Mouse (Mus musculus) heart, embryonic 14.5 days (tissue): ENCODE data around the gene Dusp8. TPM values are rescaled to one million over a fixed set of nuclear protein-coding genes. Genes with fewer than 3 reads are reported as not detected.

Experiments used
- ATAC-seq: fragments of 200-750 bp; cut with Nextera tagmentation; 2 replicates; pipeline ENCODE4 v1.8.0; 2017; ENCODE audit warnings: low read depth, moderate TSS enrichment; ENCODE audit not compliant: insufficient number of reproducible peaks, insufficient read depth, low FRiP score
- H3K27ac ChIP-seq, 2 experiments: fragments of 200-500 bp in 1 of 2; fragments of 300-500 bp in 1 of 2; sonication (generic) in 1 of 2; replicated peaks in 1 of 2; 2 replicates each; pipeline ENCODE4 v1.5.1; 2012 to 2014; ENCODE audit warnings: low read depth in 2 of 2, low read length in 2 of 2, control low read depth in 1 of 2, mild to moderate bottlenecking in 1 of 2, mixed read lengths in 1 of 2; ENCODE audit not compliant: control insufficient read depth in 1 of 2, insufficient read depth in 1 of 2
- H3K27me3 ChIP-seq: fragments of 300-500 bp; sonication (generic); 2 replicates; pipeline ENCODE4 v1.6.1; 2014; ENCODE audit warnings: mild to moderate bottlenecking, low read length, control low read depth; ENCODE audit not compliant: control insufficient read depth, insufficient read depth
- H3K36me3 ChIP-seq: fragments of 300-500 bp; sonication (generic); 2 replicates; pipeline ENCODE4 v1.6.1; 2014; ENCODE audit warnings: mild to moderate bottlenecking, control low read depth, low read length, mixed read lengths; ENCODE audit not compliant: control insufficient read depth, insufficient read depth
- H3K4me1 ChIP-seq, 2 experiments: fragments of 200-500 bp in 1 of 2; fragments of 300-500 bp in 1 of 2; sonication (generic) in 1 of 2; 2 replicates each; pipeline ENCODE4 v1.6.1; 2012 to 2014; ENCODE audit warnings: low read length in 2 of 2, control low read depth in 1 of 2, mixed read lengths in 1 of 2; ENCODE audit not compliant: control insufficient read depth in 2 of 2, insufficient read depth in 2 of 2
- H3K4me2 ChIP-seq: fragments of 300-500 bp; sonication (generic); 2 replicates; pipeline ENCODE4 v1.6.1; 2014; ENCODE audit warnings: mild to moderate bottlenecking, low read length
- H3K4me3 ChIP-seq, 2 experiments: fragments of 200-500 bp in 1 of 2; fragments of 300-500 bp in 1 of 2; sonication (generic) in 1 of 2; 2 replicates each; pipeline ENCODE4 v1.5.1; 2012 to 2014; ENCODE audit warnings: low read length in 2 of 2, mild to moderate bottlenecking in 2 of 2, control low read depth in 1 of 2, low read depth in 1 of 2, moderate library complexity in 1 of 2; ENCODE audit not compliant: control insufficient read depth in 1 of 2, insufficient read depth in 1 of 2
- H3K9ac ChIP-seq: fragments of 300-500 bp; sonication (generic); 2 replicates; pipeline ENCODE4 v1.6.1; 2014; ENCODE audit warnings: mild to moderate bottlenecking, low read length
- H3K9me3 ChIP-seq: fragments of 300-500 bp; sonication (generic); 2 replicates; pipeline ENCODE4 v1.6.1; 2016; ENCODE audit warnings: low read length, control low read depth; ENCODE audit not compliant: control insufficient read depth
- WGBS: fragments of 180-500 bp; shearing (Covaris S2); extraction: QIAGEN DNeasy Blood & Tissue Kit; methylation state at CpG from one replicate; pipeline ENCODE4 v1.1.7; 2014; 5-methylcytosine and 5-hydroxymethylcytosine counted together
- polyA plus RNA-seq: library from polyadenylated mRNA; unstranded; fragments of >200 nt; fragmentation: Nextera tagmentation; extraction: Ambion mirVana; gene quantifications from 2 replicates; pipeline ENCODE4 v1.2.1, GENCODE M21; 2014

The Dusp8 gene
- polyA plus RNA-seq, 1 experiment from 2014 or later, result 16.7 TPM

DNA sequence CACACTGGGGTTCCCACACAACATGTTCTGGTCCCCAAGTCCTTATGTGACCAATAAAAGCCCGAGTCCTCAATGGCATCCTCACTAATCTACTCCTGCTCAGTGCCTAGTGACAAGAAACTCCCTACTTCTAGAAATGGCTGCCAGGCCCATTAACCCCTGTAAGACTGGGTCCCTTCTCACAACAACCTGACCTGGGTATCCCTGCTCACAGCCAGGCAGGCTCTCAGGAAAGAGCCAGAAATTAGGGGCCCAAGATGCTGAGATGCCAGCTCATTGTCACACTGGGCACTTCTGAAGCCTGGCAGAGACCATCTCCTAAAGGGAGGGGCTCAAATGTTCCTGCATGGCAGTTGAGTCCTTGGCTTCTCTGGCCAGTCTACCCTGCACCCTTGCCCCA, 2.7 kb downstream of the Dusp8 start:
- Histone ChIP-seq H3K27ac (no peak overlapping the region), H3K9me3 (no peaks in the 10 kb centered on the region), H3K9ac (peak overlapping the region; percentile 96; the same call in 1 of the 2 replicates), H3K4me1 (peaks cover 54 to 57% of the 10 kb centered on the region in 2 experiments), H3K27me3 (peaks cover 6% of the 10 kb centered on the region), H3K4me3 (0 out of 4 replicates have a peak overlapping the region, but pooled peaks of 1 of the 2 experiments have one; percentile 97), H3K4me2 (peak overlapping the region; percentile 91), H3K36me3 (peaks cover 5% of the 10 kb centered on the region)
- 41% methylated on average over 1 of the region's 1 CpGs for WGBS
- no peak for ATAC-seq

DNA sequence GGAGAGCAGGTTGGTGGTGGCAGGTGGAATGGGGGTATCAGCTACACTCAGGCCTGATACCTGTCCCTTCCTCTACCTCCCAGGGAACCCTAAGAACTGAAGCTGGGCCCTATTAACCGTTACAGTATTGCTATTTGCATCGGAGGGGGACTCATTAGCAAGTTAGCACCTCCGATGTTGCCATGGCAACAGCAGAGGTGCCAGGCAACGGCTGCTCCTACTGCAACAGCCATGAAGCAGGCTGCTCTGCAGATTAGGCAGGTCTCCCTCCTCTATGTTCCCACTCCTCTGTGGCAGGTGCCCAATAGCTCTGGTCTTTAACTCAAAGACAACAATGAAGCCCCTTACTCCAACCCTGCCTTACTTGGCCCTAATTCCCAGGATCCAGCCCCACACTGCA, 3.8 kb downstream of the Dusp8 start:
- peaks cover 16% of the 10 kb centered on the region for H3K36me3 ChIP-seq
- peaks cover 5% of the 10 kb centered on the region for H3K27me3 ChIP-seq
- peaks cover 52 to 65% of the 10 kb centered on the region in 2 experiments for H3K4me1 ChIP-seq
- no peak for ATAC-seq
- no peak overlapping the region for H3K4me3 ChIP-seq
- WGBS, result 10% methylated on average over 4 of the region's 4 CpGs
- no peak overlapping the region for H3K9ac ChIP-seq
- H3K9me3 ChIP-seq, result no peaks in the 10 kb centered on the region
- H3K27ac ChIP-seq, result no peak overlapping the region
- no peak overlapping the region for H3K4me2 ChIP-seq

DNA sequence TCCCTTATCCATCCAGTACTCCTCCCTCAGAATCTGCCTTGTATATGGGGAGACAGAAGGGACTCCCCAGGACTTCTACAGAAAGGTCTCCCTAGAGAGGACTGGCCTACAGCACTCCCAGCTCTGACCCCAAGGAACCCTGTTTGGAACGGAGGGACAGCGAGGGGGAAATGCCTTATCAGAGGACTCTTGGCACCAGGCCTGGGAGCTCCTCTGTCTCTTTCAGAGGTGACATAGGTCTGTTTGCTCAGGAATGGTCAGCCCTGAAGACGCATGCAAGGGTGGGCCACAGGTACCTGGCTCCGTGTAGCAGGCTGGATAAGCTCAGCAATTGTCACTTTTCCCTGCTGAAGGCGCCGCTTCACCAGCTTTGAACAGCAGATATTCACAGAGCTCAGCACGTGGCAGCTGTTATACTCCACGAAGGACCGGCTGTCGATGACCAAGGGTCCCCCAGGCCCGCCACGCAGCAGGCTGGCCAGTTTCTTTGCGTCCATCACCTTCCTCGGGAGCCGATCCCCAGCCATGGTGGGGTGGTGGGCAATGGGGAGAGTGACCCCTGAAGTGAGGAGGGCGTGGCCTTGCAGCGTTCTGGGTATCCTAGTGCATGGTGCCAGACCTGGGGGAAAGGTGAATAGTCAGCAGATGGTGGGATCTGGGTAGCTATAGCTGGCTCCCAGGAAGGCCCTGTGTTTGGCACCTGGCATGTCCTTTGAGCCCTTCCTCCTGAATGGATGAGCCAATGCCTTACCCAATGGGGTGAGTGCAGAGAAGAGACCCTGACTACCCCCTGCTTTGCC, 5.8 kb downstream of the Dusp8 start:
- H3K9ac ChIP-seq, result peak overlapping the region; percentile 9
- peaks cover 55 to 80% of the 10 kb centered on the region in 2 experiments for H3K4me1 ChIP-seq
- H3K27me3 ChIP-seq, result no peaks in the 10 kb centered on the region
- H3K27ac ChIP-seq, result peak overlapping the region in 1 of 2 experiments; percentile 26; a peak in 3 of 4 replicates
- H3K9me3 ChIP-seq, result no peaks in the 10 kb centered on the region
- 0 out of 2 replicates have a peak overlapping the region, but pooled peaks have one; percentile 6 for H3K4me2 ChIP-seq
- H3K36me3 ChIP-seq, result peaks cover 35% of the 10 kb centered on the region
- ATAC-seq, result no peak
- no peak overlapping the region for H3K4me3 ChIP-seq
- 46% methylated on average over 17 of the region's 17 CpGs for WGBS

DNA sequence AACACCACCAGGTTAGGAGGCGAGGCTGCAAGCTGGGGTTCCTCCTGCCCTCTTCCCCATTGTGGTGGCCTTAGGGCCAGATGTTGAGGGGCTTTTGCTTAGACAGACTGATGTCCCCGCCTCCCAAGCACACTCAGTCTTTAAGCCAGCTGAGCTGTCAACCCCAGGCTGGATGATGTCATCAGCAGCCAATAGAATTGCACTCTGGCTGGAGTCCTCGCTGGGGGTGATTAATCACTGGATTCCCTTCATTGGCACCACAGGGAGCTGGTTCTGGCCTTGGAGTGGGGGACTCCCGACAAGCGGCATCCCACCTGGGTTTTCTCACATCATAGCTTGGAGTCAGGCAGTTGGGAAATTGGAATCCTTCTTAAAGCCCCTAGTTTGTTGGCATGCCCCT, 6.8 kb downstream of the Dusp8 start:
- Histone ChIP-seq H3K4me3 (no peak overlapping the region), H3K9ac (no peak overlapping the region), H3K36me3 (peaks cover 35% of the 10 kb centered on the region), H3K27me3 (no peaks in the 10 kb centered on the region), H3K9me3 (no peaks in the 10 kb centered on the region), H3K27ac (peak overlapping the region in 1 of 2 experiments; percentile 26; a peak in 2 of 4 replicates), H3K4me2 (no peak overlapping the region), H3K4me1 (peaks cover 62 to 86% of the 10 kb centered on the region in 2 experiments)
- WGBS, result 21% methylated on average over 5 of the region's 5 CpGs
- ATAC-seq, result no peak

DNA sequence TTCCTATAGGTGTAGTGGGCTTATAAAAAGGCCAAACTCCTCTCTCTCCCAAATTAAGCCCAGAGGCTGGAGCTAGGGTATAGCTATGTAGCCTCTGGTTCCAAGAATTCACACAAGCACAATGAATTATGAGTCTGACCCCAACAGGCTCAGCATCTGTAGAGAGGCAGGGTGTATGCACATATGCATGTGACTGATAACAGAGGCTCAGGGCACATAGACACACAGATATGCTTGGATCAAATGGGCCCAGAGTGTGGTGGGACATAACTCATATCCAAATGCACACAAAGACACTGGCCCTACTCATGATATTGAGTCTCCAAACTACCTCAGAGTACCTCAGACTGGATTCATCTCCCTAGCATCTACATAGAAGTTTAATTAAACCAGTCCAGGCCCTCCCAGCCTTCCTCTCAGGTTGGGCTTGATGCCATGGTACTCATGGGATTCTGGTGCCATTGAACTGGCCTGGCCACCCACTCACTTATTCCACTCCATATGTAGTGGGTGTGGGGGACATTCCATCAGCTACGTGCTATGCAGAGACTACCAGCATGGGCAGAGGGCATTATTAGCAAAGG, 8.5 kb downstream of the Dusp8 start:
- no peak for ATAC-seq
- no peak overlapping the region for H3K27ac ChIP-seq

DNA sequence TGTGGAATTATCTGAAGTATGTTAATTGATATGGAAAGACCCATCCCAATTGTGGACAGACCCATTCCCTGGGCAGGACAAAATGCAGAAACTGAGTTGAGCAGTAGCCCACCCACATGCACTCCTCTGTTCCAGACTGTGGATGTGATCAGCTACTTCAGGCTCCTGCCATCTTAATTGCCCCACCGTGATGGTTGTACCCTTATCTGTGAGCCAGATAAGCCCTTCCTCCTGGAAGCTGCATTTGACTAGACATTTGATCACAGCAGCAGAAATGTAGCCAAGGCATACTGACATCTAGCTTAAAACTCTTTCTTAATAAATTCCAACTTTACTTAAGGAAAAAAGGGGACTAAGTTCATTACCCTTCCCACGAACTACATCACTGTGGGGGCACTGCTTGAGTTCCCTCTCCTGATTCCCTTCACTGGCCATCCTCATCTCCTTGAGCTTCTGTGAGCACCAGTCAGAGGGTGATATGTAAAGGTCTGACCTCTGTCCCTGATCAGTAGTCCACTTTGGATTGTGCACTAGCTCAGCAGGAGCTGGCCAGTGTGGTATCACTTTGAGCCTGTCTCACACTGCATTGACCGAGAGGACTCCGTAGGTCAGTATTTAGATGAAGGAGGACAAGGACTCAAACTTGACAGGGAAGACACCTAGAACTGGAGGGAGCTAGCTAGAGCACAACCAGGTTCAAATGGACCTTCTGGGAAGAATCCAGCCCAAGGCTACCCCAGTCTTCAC, 9.3 kb downstream of the Dusp8 start:
- peaks cover 46 to 66% of the 10 kb centered on the region in 2 experiments for H3K4me1 ChIP-seq
- no peak for ATAC-seq
- WGBS, result 58% methylated on average over 4 of the region's 4 CpGs
- no peak overlapping the region for H3K9ac ChIP-seq
- no peak overlapping the region for H3K27ac ChIP-seq
- H3K27me3 ChIP-seq, result peaks cover 9% of the 10 kb centered on the region; the same call in 1 of the 2 replicates
- peaks cover 58% of the 10 kb centered on the region for H3K36me3 ChIP-seq
- no peak overlapping the region for H3K4me3 ChIP-seq
- no peaks in the 10 kb centered on the region for H3K9me3 ChIP-seq
- H3K4me2 ChIP-seq, result no peak overlapping the region

More for the DNA sequence above, 8.5 kb downstream of the Dusp8 start:
- Histone ChIP-seq H3K4me3 (no peak overlapping the region), H3K4me2 (no peak overlapping the region), H3K27me3 (peaks cover 9% of the 10 kb centered on the region; the same call in 1 of the 2 replicates), H3K9ac (no peak overlapping the region), H3K4me1 (peaks cover 54 to 74% of the 10 kb centered on the region in 2 experiments), H3K36me3 (peaks cover 50% of the 10 kb centered on the region), H3K9me3 (no peaks in the 10 kb centered on the region)
- 92% methylated on average over 1 of the region's 1 CpGs for WGBS

DNA sequence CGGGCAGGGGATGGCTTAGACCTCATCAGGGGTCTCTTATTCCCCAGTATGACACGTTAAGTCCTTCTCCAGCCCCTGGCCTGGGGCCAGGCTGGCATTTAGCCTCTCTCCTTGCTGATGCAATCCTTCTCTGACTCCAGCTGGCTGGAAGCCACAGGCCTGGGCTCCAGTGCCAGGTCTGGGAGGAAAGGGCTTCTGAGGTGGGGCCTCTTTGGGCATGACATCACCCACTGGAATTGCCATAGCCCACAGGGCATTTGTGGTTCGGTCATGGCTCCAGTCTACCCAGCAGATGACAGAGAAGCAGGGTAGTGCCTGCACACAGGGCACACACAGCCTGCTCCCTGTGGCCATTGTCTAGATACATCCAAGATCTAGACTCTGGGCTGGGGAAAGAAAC, 10.8 kb downstream of the Dusp8 start:
- peak overlapping the region; percentile 71 to 82 for H3K27ac ChIP-seq
- peaks cover 9% of the 10 kb centered on the region; the same call in 1 of the 2 replicates for H3K27me3 ChIP-seq
- H3K4me2 ChIP-seq, result peak overlapping the region; percentile 2

More for the DNA sequence above, 10.8 kb downstream of the Dusp8 start:
- Histone ChIP-seq H3K9me3 (no peaks in the 10 kb centered on the region), H3K36me3 (peaks cover 73% of the 10 kb centered on the region), H3K4me3 (no peak overlapping the region), H3K9ac (peak overlapping the region; percentile 22), H3K4me1 (peaks cover 38 to 56% of the 10 kb centered on the region in 2 experiments)
- peak; percentile 57 for ATAC-seq
- 31% methylated on average over 3 of the region's 3 CpGs for WGBS
